Mouse (Mus musculus): ENCODE results near the gene Lingo1.

Gene Lingo1

GRCm38 (mm10) chr9:56609486-56609885, 186.8 kb downstream of the Lingo1 start:
- no peak for DNase-seq (ENCODE audit: extremely low read depth, insufficient read length, low spot score)

GRCm38 (mm10) chr9:56608691-56609351, 187.4 kb downstream of the Lingo1 start:
- DNase-seq (ENCODE audit: extremely low read depth, insufficient read length, low spot score): no peak

GRCm38 (mm10) chr9:56606082-56606740, 190.1 kb downstream of the Lingo1 start:
- DNase-seq (ENCODE audit: extremely low read depth, insufficient read length, low spot score): no peak

- DNase-seq (ENCODE audit: extremely low read depth, insufficient read length, low spot score): no peak
Observed at GRCm38 (mm10) chr9:56605443-56605806, 190.8 kb downstream of the Lingo1 start.

GRCm38 (mm10) chr9:56604797-56605442, 191.3 kb downstream of the Lingo1 start:
- no peak for DNase-seq (ENCODE audit: extremely low read depth, insufficient read length, low spot score)

GRCm38 (mm10) chr9:56600655-56601054, 195.6 kb downstream of the Lingo1 start:
- no peak for DNase-seq (ENCODE audit: extremely low read depth, insufficient read length, low spot score)

- no peak for DNase-seq (ENCODE audit: extremely low read depth, insufficient read length, low spot score)
Observed at GRCm38 (mm10) chr9:56592639-56593038, 203.6 kb downstream of the Lingo1 start.

- no peak for DNase-seq (ENCODE audit: extremely low read depth, insufficient read length, low spot score)
Observed at GRCm38 (mm10) chr9:56591248-56591888, 204.9 kb downstream of the Lingo1 start.

- DNase-seq (ENCODE audit: extremely low read depth, insufficient read length, low spot score): no peak
Observed at GRCm38 (mm10) chr9:56589762-56590161, 206.5 kb downstream of the Lingo1 start.

- no peak for DNase-seq (ENCODE audit: extremely low read depth, insufficient read length, low spot score)
Observed at GRCm38 (mm10) chr9:56584043-56584424, 212.2 kb downstream of the Lingo1 start.

GRCm38 (mm10) chr9:56583139-56584042, 212.9 kb downstream of the Lingo1 start:
- DNase-seq (ENCODE audit: extremely low read depth, insufficient read length, low spot score): no peak

GRCm38 (mm10) chr9:56582628-56583027, 213.6 kb downstream of the Lingo1 start:
- no peak for DNase-seq (ENCODE audit: extremely low read depth, insufficient read length, low spot score)

- no peak for DNase-seq (ENCODE audit: extremely low read depth, insufficient read length, low spot score)
Observed at GRCm38 (mm10) chr9:56581700-56582099, 214.6 kb downstream of the Lingo1 start.

- DNase-seq (ENCODE audit: extremely low read depth, insufficient read length, low spot score): no peak
Observed at GRCm38 (mm10) chr9:56581016-56581415, 215.3 kb downstream of the Lingo1 start.

- no peak for DNase-seq (ENCODE audit: extremely low read depth, insufficient read length, low spot score)
Observed at GRCm38 (mm10) chr9:56580101-56580500, 216.2 kb downstream of the Lingo1 start.

- DNase-seq (ENCODE audit: extremely low read depth, insufficient read length, low spot score): no peak
Observed at GRCm38 (mm10) chr9:56577405-56577804, 218.9 kb downstream of the Lingo1 start.

- DNase-seq (ENCODE audit: extremely low read depth, insufficient read length, low spot score): no peak
Observed at GRCm38 (mm10) chr9:56572534-56573479, 223.5 kb downstream of the Lingo1 start.
